Mouse (Mus musculus): ENCODE results near the gene Camk1d. TPM values are rescaled to one million over a fixed set of nuclear protein-coding genes. Genes with fewer than 3 reads are reported as not detected.
"Not testable (repeated sequence)": the region's sequence is repeated elsewhere in the genome, so short reads cannot be mapped to it uniquely, and the experiment has no call there.

Camk1d gene
- polyA plus RNA-seq, 1 experiment from 2014 or later: 1.3 TPM

GRCm38 (mm10) chr2:5398043-5398442 is 316.3 kb downstream of the Camk1d start:
- Histone ChIP-seq H3K27ac (no peak overlapping the region), H3K9ac (no peak overlapping the region), H3K4me3 (no peak overlapping the region), H3K9me3 (replicated peaks) (no peaks in the 10 kb centered on the region), H3K27me3 (replicated peaks) (no peaks in the 10 kb centered on the region), H3K4me2 (no peak overlapping the region), H3K4me1 (no peaks in the 10 kb centered on the region), H3K36me3 (no peaks in the 10 kb centered on the region)
- 73% methylated on average over 6 of the region's 6 CpGs for WGBS (ENCODE audit: insufficient replicate concordance)
- no peak for ATAC-seq

GRCm38 (mm10) chr2:5397468-5397867 is 316.8 kb downstream of the Camk1d start:
- no peaks in the 10 kb centered on the region for H3K9me3 ChIP-seq (replicated peaks)
- H3K4me1 ChIP-seq: no peaks in the 10 kb centered on the region
- H3K36me3 ChIP-seq: no peaks in the 10 kb centered on the region
- no peak overlapping the region for H3K4me3 ChIP-seq
- H3K27me3 ChIP-seq (replicated peaks): no peaks in the 10 kb centered on the region
- no peak overlapping the region for H3K9ac ChIP-seq
- no peak for ATAC-seq
- 56% methylated on average over 3 of the region's 3 CpGs for WGBS (ENCODE audit: insufficient replicate concordance)
- H3K4me2 ChIP-seq: no peak overlapping the region
- H3K27ac ChIP-seq: no peak overlapping the region

GRCm38 (mm10) chr2:5396415-5396814 is 317.9 kb downstream of the Camk1d start:
- H3K4me2 ChIP-seq: no peak overlapping the region
- H3K4me3 ChIP-seq: no peak overlapping the region
- H3K9ac ChIP-seq: no peak overlapping the region
- no peak for ATAC-seq
- H3K4me1 ChIP-seq: no peaks in the 10 kb centered on the region
- H3K27ac ChIP-seq: no peak overlapping the region
- H3K27me3 ChIP-seq (replicated peaks): no peaks in the 10 kb centered on the region
- no peaks in the 10 kb centered on the region for H3K36me3 ChIP-seq
- H3K9me3 ChIP-seq (replicated peaks): no peaks in the 10 kb centered on the region
- WGBS (ENCODE audit: insufficient replicate concordance): 50% methylated on average over 1 of the region's 1 CpGs

GRCm38 (mm10) chr2:5395873-5396272 is 318.4 kb downstream of the Camk1d start:
- no peaks in the 10 kb centered on the region for H3K36me3 ChIP-seq
- no peak for ATAC-seq
- H3K4me3 ChIP-seq: no peak overlapping the region
- 40% methylated on average over 2 of the region's 2 CpGs for WGBS (ENCODE audit: insufficient replicate concordance)
- no peak overlapping the region for H3K4me2 ChIP-seq
- H3K4me1 ChIP-seq: no peaks in the 10 kb centered on the region
- H3K27ac ChIP-seq: no peak overlapping the region
- no peak overlapping the region for H3K9ac ChIP-seq
- H3K27me3 ChIP-seq (replicated peaks): no peaks in the 10 kb centered on the region
- H3K9me3 ChIP-seq (replicated peaks): no peaks in the 10 kb centered on the region

GRCm38 (mm10) chr2:5392921-5393320 is 321.4 kb downstream of the Camk1d start:
- ATAC-seq: no peak
- H3K9ac ChIP-seq: no peak overlapping the region
- no peaks in the 10 kb centered on the region for H3K36me3 ChIP-seq
- no peaks in the 10 kb centered on the region for H3K27me3 ChIP-seq (replicated peaks)
- H3K4me3 ChIP-seq: no peak overlapping the region
- H3K4me2 ChIP-seq: no peak overlapping the region
- H3K27ac ChIP-seq: no peak overlapping the region
- no peaks in the 10 kb centered on the region for H3K9me3 ChIP-seq (replicated peaks)
- no peaks in the 10 kb centered on the region for H3K4me1 ChIP-seq

GRCm38 (mm10) chr2:5392470-5392869 is 321.8 kb downstream of the Camk1d start:
- Histone ChIP-seq H3K9me3 (replicated peaks) (no peaks in the 10 kb centered on the region), H3K4me2 (no peak overlapping the region), H3K9ac (no peak overlapping the region), H3K4me3 (no peak overlapping the region), H3K27ac (no peak overlapping the region), H3K36me3 (no peaks in the 10 kb centered on the region), H3K27me3 (replicated peaks) (no peaks in the 10 kb centered on the region), H3K4me1 (no peaks in the 10 kb centered on the region)
- no peak for ATAC-seq
- WGBS (ENCODE audit: insufficient replicate concordance): 66% methylated on average over 4 of the region's 4 CpGs

GRCm38 (mm10) chr2:5388381-5388780 is 325.9 kb downstream of the Camk1d start:
- no peak overlapping the region for H3K27ac ChIP-seq
- no peak overlapping the region for H3K9ac ChIP-seq
- no peak for ATAC-seq
- H3K36me3 ChIP-seq: no peaks in the 10 kb centered on the region
- no peaks in the 10 kb centered on the region for H3K4me1 ChIP-seq
- H3K4me2 ChIP-seq: no peak overlapping the region
- WGBS (ENCODE audit: insufficient replicate concordance): 71% methylated on average over 7 of the region's 7 CpGs
- no peaks in the 10 kb centered on the region for H3K9me3 ChIP-seq (replicated peaks)
- no peaks in the 10 kb centered on the region for H3K27me3 ChIP-seq (replicated peaks)
- H3K4me3 ChIP-seq: no peak overlapping the region

- H3K9ac ChIP-seq: no peak overlapping the region
- H3K4me1 ChIP-seq: no peaks in the 10 kb centered on the region
- H3K36me3 ChIP-seq: no peaks in the 10 kb centered on the region
- no peak for ATAC-seq
- H3K4me3 ChIP-seq: no peak overlapping the region
- H3K4me2 ChIP-seq: no peak overlapping the region
- H3K27ac ChIP-seq: no peak overlapping the region
- H3K27me3 ChIP-seq (replicated peaks): no peaks in the 10 kb centered on the region
- 47% methylated on average over 12 of the region's 12 CpGs for WGBS (ENCODE audit: insufficient replicate concordance)
- H3K9me3 ChIP-seq (replicated peaks): no peaks in the 10 kb centered on the region
Measured at GRCm38 (mm10) chr2:5381712-5382710, 332.3 kb downstream of the Camk1d start.

GRCm38 (mm10) chr2:5380973-5381372 is 333.3 kb downstream of the Camk1d start:
- no peak overlapping the region for H3K27ac ChIP-seq
- H3K9ac ChIP-seq: no peak overlapping the region
- H3K4me1 ChIP-seq: no peaks in the 10 kb centered on the region
- no peak overlapping the region for H3K4me2 ChIP-seq
- ATAC-seq: no peak
- no peak overlapping the region for H3K4me3 ChIP-seq
- no peaks in the 10 kb centered on the region for H3K27me3 ChIP-seq (replicated peaks)
- H3K9me3 ChIP-seq (replicated peaks): no peaks in the 10 kb centered on the region
- no peaks in the 10 kb centered on the region for H3K36me3 ChIP-seq
- 66% methylated on average over 7 of the region's 7 CpGs for WGBS (ENCODE audit: insufficient replicate concordance)

GRCm38 (mm10) chr2:5378922-5379321 is 335.4 kb downstream of the Camk1d start:
- 44% methylated on average over 18 of the region's 18 CpGs for WGBS (ENCODE audit: insufficient replicate concordance)
- H3K9me3 ChIP-seq (replicated peaks); H3K27ac ChIP-seq; H3K9ac ChIP-seq; H3K4me3 ChIP-seq; ATAC-seq; H3K27me3 ChIP-seq (replicated peaks); H3K36me3 ChIP-seq; H3K4me1 ChIP-seq; H3K4me2 ChIP-seq: not testable (repeated sequence)

- Histone ChIP-seq H3K4me2 (no peak overlapping the region), H3K4me1 (no peaks in the 10 kb centered on the region), H3K4me3 (no peak overlapping the region), H3K9me3 (replicated peaks) (no peaks in the 10 kb centered on the region), H3K27ac (no peak overlapping the region), H3K9ac (no peak overlapping the region), H3K36me3 (no peaks in the 10 kb centered on the region), H3K27me3 (replicated peaks) (no peaks in the 10 kb centered on the region)
- ATAC-seq: no peak
- WGBS (ENCODE audit: insufficient replicate concordance): 69% methylated on average over 6 of the region's 6 CpGs
Measured at GRCm38 (mm10) chr2:5378066-5378672, 336.1 kb downstream of the Camk1d start.

- H3K9ac ChIP-seq: no peak overlapping the region
- H3K4me3 ChIP-seq: no peak overlapping the region
- no peak overlapping the region for H3K4me2 ChIP-seq
- 52% methylated on average over 6 of the region's 6 CpGs for WGBS (ENCODE audit: insufficient replicate concordance)
- H3K27ac ChIP-seq: no peak overlapping the region
- no peaks in the 10 kb centered on the region for H3K4me1 ChIP-seq
- H3K27me3 ChIP-seq (replicated peaks): no peaks in the 10 kb centered on the region
- no peaks in the 10 kb centered on the region for H3K9me3 ChIP-seq (replicated peaks)
- H3K36me3 ChIP-seq: no peaks in the 10 kb centered on the region
- no peak for ATAC-seq
Measured at GRCm38 (mm10) chr2:5372886-5373429, 341.4 kb downstream of the Camk1d start.

All from liver, embryonic 12.5 days (tissue).